Mouse (Mus musculus) common myeloid progenitor, adult 5-6 weeks (primary cell): ENCODE results near the gene Usf3. TPM values are rescaled to one million over a fixed set of nuclear protein-coding genes. Genes with fewer than 3 reads are reported as not detected.

ENCODE experiments used
- ATAC-seq: replicated peaks from 2 replicates; pipeline ENCODE4 v1.8.0; 2016; ENCODE audit warnings: low read depth, mild to moderate bottlenecking, moderate TSS enrichment, inconsistent platforms; ENCODE audit not compliant: poor library complexity, severe bottlenecking
- total RNA-seq: library from RNA; stranded (forward); fragments of 200-1000, 187-1606 nt; gene quantifications from 2 replicates; pipeline ENCODE4 v1.2.3, GENCODE M21; 2017

Gene Usf3
- total RNA-seq, 1 experiment from 2014 or later: 18.0 TPM

GRCm38 (mm10) chr16:44221463-44221862, 48.4 kb downstream of the Usf3 start:
- ATAC-seq: no peak

DNA sequence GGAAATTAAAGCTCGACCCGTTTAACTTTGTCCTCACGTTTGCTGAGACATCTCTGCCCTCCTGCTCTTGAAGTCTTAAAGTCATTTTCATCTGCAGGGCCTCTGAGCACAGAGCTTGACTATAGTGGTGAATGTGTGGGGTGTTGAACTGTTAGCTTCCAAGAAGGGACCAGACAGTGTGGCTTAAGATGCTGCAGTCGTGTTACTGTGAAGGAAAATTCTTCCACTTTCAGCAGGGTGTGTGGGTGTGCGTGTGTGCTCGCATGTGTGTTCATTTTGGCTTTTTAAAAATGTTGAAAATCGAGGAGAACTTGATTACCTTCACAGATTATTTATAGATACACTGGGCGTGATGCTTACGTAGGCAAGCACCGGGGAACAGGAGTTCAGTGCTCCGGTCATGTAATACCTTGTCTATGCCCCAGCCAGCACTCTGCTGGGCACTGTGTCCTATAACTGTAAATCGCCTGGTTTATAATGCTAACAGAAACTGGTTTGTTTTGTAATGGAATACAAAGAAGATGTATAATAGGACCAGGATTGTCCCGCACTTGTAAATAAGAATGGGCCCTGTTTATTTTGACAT, 53.8 kb downstream of the Usf3 start:
- no peak for ATAC-seq

- ATAC-seq: no peak
Observed at GRCm38 (mm10) chr16:44233019-44233418, 60.0 kb downstream of the Usf3 start.

DNA sequence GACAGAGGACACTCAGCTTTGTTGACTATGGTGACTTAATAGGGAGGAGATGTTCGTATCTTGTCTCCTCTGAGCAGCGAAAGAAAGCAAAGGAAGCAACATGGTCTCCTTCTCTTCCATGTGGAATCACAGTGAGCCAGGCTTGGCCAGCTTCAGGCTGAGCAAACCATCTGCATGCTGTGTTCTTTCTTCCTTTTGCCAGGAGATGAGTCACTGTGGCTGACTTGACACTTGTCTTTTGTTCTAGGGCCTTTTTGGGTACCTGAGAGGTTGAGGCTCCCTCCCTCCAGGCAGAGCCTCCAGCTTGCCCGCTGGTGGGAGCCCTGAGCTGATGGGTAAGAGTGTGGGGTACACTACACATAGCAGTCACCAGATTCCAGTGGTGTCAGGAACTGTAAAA, 64.8 kb downstream of the Usf3 start:
- ATAC-seq: no peak

- no peak for ATAC-seq
Observed at GRCm38 (mm10) chr16:44238835-44239263, 65.8 kb downstream of the Usf3 start.

- ATAC-seq: no peak
Observed at GRCm38 (mm10) chr16:44240406-44240805, 67.4 kb downstream of the Usf3 start.

DNA sequence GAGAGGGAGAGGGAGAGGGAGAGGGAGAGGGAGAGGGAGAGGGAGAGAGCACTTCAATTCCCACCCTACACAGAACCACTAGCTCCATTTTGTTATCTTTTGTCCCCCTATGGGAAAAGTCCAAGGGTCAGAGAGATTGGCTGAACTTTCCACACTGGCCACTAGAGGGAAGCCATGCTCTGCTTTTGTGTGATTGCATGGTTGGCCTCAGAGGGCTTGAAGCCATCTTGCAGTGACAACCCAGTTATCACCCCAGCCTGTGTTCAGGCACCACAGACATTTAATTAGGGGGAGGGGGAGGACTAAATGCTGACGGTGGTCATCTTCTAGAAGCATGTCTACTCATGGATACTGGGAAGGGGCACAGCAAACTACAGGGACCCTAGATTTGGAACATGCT, 69.6 kb downstream of the Usf3 start:
- ATAC-seq: peak; percentile 96

- ATAC-seq: no peak
Observed at GRCm38 (mm10) chr16:44243323-44243722, 70.3 kb downstream of the Usf3 start.

DNA sequence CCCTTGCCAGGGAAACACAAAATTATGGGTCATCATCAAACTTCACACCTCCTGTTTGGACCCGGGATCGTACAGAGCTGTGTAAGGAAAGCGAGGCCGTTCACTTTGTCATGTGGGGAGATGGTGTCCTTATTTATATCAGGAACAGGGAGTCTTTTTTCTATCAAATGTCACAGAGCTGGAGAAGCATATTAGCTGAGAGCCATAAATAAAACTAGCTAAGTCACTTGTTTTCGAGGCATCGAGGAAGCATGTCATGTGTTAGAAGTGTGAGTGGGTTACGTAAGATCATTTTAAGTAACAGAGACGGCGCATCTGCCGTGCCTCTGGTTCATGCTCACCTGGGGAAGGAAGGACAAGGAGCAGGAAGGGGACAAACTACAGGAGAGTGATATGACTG, 76.9 kb downstream of the Usf3 start:
- ATAC-seq: no peak

DNA sequence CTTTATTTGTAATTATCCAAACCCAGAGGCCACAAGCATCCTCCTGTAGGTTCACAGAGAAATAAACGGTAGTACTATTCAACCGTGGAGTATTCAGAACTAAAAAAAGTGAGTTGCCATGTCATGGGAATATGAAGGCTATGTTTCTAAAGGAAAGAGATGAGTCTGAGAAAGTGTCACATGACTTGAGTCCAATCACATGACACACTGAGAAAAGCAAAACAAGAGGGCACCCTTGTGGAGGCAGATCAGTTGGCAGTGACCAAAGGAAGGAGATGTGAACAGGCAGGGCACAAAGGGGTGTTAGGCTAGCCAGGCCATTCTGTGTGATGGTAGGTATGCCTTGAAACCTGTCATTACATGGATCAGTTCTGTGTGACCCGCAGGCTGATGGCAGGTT, 79.7 kb downstream of the Usf3 start:
- no peak for ATAC-seq

- no peak for ATAC-seq
Observed at GRCm38 (mm10) chr16:44253797-44254634, 81.0 kb downstream of the Usf3 start.

DNA sequence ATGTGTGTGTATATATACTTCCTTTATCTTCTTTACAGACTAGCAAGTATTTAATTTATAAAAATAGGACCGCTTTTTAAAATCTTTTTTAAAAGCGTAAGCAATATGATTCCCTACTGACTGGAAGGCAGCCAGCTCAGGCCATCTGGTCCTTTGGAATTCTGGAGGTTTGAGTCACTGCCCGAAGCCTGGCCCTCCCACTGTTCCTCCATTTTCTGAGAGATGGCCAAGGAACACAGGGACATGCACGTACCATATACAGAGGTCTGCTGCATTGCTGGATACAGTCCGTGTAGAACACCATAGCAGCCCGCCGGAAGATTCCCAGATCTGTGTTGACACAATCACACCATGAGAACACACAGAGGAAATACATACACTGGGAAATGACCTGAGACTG, 81.7 kb downstream of the Usf3 start:
- ATAC-seq: no peak

DNA sequence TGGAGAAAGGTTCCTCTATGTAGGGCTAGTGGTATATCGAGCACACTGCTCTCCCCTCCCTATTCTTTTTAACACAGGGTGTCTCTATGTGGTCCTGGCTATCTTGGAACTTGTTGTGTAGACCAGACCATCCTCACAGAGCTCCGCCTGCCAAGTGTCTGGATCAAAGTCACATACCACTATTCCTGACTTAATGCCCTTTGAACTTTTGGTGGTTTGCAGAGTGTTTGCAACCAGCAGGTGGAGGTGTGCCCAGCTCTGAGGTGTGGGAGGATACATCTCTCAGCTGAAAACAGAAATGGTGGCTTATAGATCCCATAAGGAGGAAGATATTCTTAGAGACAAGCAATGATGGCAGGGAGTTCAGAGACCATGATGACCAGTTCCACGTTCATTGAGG, 84.4 kb downstream of the Usf3 start:
- ATAC-seq: no peak

DNA sequence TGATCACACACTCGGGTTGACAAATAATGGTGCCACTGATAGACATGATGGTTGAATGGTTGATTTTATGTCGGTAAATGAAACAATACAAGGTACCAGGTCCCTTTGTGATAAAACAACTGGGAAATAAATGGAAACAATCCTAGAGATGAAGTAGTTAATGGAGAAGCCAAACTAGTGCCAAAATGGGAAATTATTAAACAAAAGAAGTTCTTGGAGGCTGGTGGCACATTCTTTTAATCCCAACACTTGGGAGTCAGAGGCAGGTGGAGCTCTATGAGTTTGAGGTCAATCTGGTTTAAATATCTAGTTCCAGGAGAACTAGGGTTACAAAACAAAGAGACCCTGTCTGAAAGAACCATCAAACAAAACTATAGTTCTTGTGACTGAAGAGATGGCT, 91.9 kb downstream of the Usf3 start:
- no peak for ATAC-seq

DNA sequence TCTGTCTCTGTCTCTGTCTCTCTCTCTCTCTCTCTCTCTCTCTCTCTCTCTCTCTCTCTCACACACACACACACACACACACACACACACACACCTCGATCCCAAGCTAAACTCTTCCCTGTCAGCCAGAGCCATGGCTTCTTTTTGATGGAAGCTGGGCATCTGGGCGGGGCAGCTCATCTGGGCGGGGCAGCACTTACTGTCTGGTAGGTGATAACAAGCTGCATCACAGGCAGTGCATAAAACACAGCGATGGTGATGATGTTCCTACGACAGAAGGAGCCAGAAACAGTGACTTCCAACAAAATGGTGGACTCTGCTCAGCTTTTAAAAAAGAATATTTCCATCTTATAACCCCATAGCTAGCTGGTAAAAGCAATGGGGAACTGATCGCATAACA, 92.5 kb downstream of the Usf3 start:
- no peak for ATAC-seq

DNA sequence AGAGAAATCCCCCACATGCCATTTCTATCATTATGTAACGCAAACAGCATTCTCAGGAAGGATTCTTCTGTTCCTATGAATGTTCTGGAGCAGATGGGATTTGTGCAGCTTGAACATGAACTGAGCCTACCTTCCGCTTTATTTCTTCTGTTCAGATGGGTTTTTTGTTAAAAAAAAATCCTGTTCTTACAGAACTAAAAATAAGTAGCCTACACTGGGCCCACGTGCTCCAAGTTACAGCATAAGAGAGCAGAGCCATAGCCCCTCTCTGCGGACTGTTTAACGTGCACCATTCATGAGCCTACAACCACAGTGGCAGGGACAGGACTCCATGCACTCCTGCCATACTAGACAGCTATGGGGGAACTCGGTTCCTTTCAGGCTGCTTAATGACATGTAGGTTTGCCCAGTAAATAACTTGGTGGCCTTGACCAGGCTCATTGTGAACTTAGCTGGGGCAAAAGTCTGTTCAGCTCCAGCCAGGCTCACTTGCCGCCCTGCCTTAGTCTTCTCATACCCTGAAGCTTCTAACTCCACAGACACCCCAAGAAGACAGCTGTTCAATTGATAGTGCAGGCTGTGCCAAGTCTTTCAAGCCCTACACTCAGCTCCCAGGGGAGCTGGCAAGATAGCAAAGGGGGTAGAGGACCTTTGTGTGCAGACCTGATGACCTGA, 95.6 kb downstream of the Usf3 start:
- no peak for ATAC-seq

- no peak for ATAC-seq
Observed at GRCm38 (mm10) chr16:44269578-44269977, 96.5 kb downstream of the Usf3 start.

DNA sequence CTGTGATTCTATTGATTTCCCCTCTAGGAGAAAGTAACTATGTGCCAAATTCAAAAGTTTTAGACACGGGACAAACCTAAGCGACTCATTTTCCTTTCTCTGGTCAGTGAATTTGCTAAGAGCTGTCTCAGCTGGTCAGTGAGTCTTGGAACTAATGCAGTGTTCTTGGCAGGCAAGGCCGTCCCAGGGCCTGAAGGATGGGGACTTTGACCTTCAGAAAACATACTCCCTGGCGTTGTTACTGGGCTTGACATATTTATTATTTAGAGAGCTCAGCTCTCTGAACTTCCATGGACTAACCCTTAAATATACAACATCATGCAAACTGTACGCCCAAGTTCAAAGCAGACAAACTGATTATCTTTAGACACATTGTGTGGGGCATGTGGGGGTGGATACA, 97.6 kb downstream of the Usf3 start:
- ATAC-seq: no peak

- ATAC-seq: no peak
Observed at GRCm38 (mm10) chr16:44271371-44272038, 98.5 kb downstream of the Usf3 start.
